Mouse (Mus musculus) MEL (cell line): ENCODE results near the gene Patz1.

ENCODE experiments used
- CHD2 ChIP-seq: IDR thresholded peaks from 2 replicates; pipeline ENCODE4 v1.6.1; 2011; ENCODE audit warnings: low read length, improper control_type of control experiment
- CTCF ChIP-seq, 3 experiments: IDR thresholded peaks in 2 of 3; conservative IDR thresholded peaks in 1 of 3; 2 replicates each; pipeline ENCODE4 v1.5.1; 2011 to 2012; ENCODE audit warnings: low read length in 3 of 3, low read depth in 2 of 3, mild to moderate bottlenecking in 2 of 3, improper control_type of control experiment in 1 of 3, inconsistent platforms in 1 of 3, mixed read lengths in 1 of 3, moderate library complexity in 1 of 3; ENCODE audit not compliant: control insufficient read depth in 1 of 3, insufficient read depth in 1 of 3, poor library complexity in 1 of 3, severe bottlenecking in 1 of 3
- ETS1 ChIP-seq: IDR thresholded peaks from 2 replicates; pipeline ENCODE4 v1.6.1; 2012; ENCODE audit warnings: low read depth, mild to moderate bottlenecking, inconsistent platforms, low read length, improper control_type of control experiment, moderate library complexity
- GATA1 ChIP-seq: IDR thresholded peaks from 2 replicates; pipeline ENCODE4 v1.6.1; 2011; ENCODE audit warnings: low read depth, low read length, improper control_type of control experiment
- KAT2A ChIP-seq: conservative IDR thresholded peaks from 2 replicates; pipeline ENCODE4 v1.6.1; 2012; ENCODE audit warnings: low read depth, low read length, improper control_type of control experiment, inconsistent platforms
- POLR2A ChIP-seq, 2 experiments: IDR thresholded peaks; 2 replicates each; pipeline ENCODE4 v1.6.1; 2011 to 2012; ENCODE audit warnings: low read length in 2 of 2, mild to moderate bottlenecking in 2 of 2, control low read depth in 1 of 2, improper control_type of control experiment in 1 of 2, low read depth in 1 of 2, moderate library complexity in 1 of 2; ENCODE audit not compliant: control insufficient read depth in 1 of 2, insufficient read depth in 1 of 2, poor library complexity in 1 of 2
- POLR2AphosphoS5 ChIP-seq: IDR thresholded peaks from 2 replicates; pipeline ENCODE4 v1.6.1; 2012; ENCODE audit warnings: low read depth, borderline replicate concordance, mild to moderate bottlenecking, inconsistent platforms, low read length, moderate library complexity, mixed read lengths

- TF ChIP-seq KAT2A (no peak), POLR2AphosphoS5 (no peak), ETS1 (no peak), POLR2A (IDR thresholded peaks at IDR 0.05; ENCODE audit: control insufficient read depth in 1 of 2, insufficient read depth in 1 of 2, low read depth in 1 of 2, low read length in 2 of 2, poor library complexity in 1 of 2) (no peak), CTCF (IDR thresholded peaks at IDR 0.05 in 2 of 3, conservative IDR thresholded peaks at IDR 0.05 in 1 of 3; ENCODE audit: control insufficient read depth in 1 of 3, insufficient read depth in 1 of 3, low read depth in 2 of 3, low read length in 3 of 3, poor library complexity in 1 of 3, severe bottlenecking in 1 of 3) (no peak), GATA1 (no peak), CHD2 (no peak)
Measured at GRCm38 (mm10) chr11:3294641-3295040, 6.0 kb downstream of the Patz1 start.
